Mouse (Mus musculus): ENCODE results near the gene Dis3l2.

Gene Dis3l2

GRCm38 (mm10) chr1:87010629-87011330 lies 307.2 kb downstream of the Dis3l2 start:
- no peak for DNase-seq (ENCODE audit: low read depth)

DNA sequence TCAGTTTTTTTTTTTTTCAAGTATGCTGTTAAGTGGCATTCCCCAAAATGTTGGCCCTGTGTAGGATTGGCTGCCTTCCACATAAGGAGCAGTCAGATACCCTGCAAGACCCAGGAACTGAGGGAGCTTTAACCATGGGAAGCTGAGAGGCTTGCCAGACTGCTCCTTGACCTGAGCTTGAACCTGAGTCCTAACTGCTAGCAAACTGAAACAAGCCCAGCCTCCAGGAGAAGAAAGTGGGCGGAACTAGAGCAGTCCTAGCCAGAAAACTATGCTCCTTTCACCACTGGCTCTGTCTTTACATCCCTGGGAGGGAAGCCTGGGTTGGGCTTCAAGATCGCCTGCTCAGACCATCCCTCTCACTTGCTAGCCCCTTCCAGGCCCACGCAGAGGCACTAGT lies 308.1 kb downstream of the Dis3l2 start:
- DNase-seq (ENCODE audit: low read depth) = no peak

GRCm38 (mm10) chr1:87012606-87013005 lies 309.0 kb downstream of the Dis3l2 start:
- no peak for DNase-seq (ENCODE audit: low read depth)

DNA sequence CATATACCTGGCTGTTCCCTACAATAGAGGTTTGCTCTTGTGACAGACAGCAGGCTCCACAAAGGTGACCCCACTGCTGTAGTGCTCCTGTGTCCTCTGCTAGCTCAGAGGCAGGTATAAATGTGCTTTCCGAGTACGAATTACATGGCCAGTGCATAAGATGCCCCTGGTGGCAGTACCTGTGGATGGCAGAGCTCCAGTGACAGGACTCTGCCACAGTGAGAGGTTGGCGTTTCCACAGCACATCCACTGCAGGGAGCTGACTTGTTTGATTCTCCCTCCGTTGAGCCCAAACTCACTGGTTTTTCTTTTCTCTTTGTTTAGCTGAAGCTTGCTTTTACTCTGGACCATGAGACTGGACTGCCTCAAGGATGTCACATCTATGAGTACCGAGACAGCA lies 317.1 kb downstream of the Dis3l2 start:
- no peak for DNase-seq (ENCODE audit: low read depth)

DNA sequence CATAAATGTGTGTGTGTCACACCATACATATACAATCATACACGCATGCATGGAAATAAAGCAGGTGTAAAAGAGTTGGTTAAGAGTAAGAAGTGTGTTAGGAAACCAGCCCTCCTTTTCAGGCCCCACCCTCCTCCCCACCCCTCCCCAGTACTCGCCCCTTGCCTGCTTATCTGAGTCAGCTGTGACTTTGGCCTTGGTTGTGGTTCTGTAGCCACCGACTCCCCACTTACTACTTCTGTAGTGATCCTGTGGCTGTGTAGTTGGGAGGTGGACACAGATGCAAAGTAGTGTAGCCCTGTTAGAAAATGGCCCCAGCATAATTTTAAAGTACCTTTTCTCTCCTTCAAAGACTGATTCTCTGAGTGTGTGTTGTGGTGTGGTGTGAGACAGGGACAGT lies 318.0 kb downstream of the Dis3l2 start:
- no peak for DNase-seq (ENCODE audit: low read depth)

DNA sequence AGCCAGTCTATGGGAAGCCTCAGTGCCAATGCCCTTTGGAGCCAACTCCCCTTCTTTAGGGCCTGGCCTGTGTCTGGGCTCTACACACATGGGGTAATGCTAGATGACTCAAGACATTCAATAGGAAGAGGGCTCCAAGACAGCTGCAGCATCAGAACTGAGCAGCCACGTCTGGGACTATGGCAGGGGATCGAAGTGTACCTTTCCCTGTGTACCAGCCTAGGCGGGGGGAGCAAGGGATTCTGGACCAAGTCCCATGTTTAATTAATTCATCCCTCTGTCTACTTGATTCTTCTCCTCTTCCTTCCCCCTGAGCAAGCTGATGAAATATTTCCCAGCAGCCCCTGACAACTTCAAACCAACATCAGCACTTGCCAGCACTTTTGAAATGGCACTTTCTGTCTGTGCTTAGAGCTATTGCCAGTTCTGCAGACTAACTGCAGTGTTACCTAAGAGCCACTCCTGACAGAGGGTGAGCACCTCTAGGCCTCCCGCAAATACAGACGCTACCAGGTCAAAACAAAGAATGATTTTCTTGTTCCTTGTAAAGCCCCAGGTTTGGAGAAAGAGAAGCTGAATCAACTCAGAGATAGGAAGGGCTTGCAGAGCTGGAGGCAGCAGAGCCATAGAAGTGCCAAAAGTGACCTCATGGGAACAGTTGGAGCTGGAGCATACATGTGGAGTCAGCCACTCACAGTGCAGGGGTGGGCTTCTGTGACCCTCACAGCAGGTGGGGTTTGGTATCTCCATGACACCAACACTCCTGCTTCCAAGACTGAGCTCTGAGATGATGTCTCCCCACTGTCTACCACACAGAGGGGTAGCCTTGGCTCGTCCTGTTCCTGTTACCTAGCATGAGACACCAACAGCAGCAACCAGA lies 319.9 kb downstream of the Dis3l2 start:
- DNase-seq (ENCODE audit: low read depth) = no peak

DNA sequence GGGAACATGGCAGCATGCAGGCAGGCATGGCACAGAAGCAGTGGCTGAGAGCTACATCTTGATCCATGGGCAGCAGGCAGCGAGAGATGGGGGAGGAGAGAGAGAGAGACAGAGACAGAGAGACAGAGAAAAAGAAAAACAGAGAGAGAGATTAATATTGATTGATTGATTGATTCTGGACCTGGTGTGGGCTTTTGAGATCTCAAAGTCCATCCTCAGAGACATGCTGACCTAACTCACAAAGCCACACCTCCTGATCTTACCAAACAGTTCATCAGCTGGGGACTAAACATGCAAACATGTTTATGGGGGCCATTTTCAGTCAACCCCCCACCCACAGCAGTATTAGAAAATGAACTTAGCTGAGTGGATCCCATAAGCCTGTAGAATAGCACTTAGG lies 321.4 kb downstream of the Dis3l2 start:
- no peak for DNase-seq (ENCODE audit: low read depth)

DNA sequence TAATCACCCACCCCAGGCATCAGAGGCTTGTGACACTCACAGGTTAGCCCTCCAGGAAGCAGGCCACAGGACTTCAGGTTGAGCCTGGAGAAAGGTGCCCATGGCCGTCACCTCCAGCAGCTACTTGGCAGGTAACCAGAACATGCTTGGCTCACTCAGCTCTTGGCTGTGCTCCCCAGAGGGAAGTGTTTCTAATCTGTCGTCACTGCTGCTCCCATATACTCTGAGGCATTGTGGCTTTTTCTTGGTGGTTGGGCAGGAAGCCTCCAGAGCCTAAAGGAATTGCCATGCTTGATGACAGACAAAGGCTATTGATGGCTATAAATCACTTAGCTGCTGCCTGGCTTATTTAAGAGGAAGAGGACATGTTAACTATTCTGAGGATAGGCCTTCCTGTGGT lies 325.2 kb downstream of the Dis3l2 start:
- DNase-seq (ENCODE audit: low read depth) = no peak

- no peak for DNase-seq (ENCODE audit: low read depth)
Measured at GRCm38 (mm10) chr1:87030652-87031051, 327.0 kb downstream of the Dis3l2 start.

DNA sequence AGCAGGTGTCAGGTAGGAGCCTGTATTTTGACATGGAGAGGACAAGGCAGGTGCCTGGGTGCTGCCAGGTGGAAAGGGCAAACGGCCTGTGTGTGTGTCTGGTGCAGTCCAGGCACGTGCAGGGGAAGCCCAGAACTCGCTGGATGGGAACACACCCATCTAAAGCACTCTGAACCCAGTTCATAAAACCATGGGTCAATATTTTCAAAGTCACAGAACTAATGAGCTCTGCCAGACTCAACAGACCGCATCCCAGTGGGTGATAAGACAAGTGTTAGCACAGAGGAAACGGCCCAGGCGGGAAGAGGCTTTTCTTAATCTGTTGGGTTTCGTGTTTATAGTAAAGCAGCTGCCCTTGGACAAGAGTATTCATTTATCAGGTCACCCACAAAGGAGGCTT lies 328.9 kb downstream of the Dis3l2 start:
- DNase-seq (ENCODE audit: low read depth) = no peak

DNA sequence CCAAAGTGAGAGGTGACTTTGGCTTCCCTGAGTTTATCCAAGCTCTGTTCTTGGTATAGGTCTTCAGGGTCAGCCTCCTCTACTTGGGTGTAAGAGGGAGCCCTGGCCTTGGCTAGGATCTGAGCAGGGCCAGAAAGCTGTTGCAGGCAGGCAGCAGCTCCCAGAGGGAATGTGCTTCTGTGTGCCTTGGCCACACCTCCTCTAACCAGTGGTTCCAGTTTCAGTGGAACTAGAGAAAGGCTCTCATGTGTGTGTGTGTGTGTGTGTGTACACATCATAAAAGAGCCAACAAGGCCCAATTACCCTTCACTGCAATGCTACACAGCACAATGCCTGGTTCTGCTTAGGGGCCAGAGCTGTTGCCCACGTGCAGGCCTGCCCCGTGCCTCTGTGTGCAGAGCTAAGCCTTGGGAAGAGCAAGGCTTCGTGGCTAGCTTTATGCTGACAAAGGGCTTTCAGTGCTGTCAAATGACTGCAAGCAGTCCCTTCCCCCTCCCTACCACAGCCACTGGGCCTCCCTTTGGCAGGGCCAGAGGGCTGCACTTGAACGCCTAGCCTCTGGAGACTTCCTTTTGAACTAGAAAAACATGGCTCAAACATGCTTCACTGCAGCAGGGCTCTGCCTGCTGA lies 332.0 kb downstream of the Dis3l2 start:
- DNase-seq (ENCODE audit: low read depth) = no peak

DNA sequence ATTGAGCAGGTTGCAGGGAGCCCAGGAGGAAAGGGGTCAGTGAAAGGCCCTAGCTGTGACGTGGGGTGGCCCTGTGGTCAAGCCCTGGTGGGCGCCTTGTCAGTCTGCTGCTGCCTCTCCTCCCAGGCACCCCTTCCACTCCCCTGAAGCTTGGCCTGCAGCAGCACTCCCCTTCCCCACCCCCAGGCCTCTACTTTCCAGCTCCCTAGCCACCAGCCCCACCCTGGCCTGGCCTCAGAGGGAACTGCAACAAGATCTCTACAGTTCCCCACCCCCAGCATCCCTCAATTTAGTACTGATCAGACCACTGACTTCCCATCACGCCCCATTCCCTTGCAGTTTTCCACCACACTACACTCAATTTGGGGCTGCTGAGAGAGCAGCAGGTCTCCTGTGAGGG lies 332.7 kb downstream of the Dis3l2 start:
- DNase-seq (ENCODE audit: low read depth) = no peak

- no peak for DNase-seq (ENCODE audit: low read depth)
Measured at GRCm38 (mm10) chr1:87038477-87039070, 335.0 kb downstream of the Dis3l2 start.

DNA sequence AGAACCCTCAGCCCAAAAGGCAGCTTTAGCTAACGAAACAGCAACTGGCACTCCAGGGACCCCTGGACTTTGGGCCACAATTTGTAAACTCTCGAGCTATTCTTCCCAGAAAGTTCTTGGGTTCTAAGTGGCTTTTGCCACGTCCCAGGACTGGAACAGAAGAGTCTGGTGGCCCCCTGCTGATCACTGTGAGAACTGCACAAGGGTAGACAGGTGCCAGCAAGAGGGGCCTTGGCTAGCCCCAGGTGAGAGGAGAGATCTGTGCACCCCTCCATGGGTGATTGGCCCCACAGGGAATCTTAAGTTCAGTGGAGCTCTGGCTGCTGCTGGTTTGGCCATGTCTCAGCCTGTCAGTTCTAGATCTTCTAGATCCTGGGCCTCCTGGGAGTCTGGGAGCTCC lies 337.5 kb downstream of the Dis3l2 start:
- DNase-seq (ENCODE audit: low read depth) = peak; percentile 72

GRCm38 (mm10) chr1:87041814-87042438 lies 338.3 kb downstream of the Dis3l2 start:
- peak; percentile 70 for DNase-seq (ENCODE audit: low read depth)

DNA sequence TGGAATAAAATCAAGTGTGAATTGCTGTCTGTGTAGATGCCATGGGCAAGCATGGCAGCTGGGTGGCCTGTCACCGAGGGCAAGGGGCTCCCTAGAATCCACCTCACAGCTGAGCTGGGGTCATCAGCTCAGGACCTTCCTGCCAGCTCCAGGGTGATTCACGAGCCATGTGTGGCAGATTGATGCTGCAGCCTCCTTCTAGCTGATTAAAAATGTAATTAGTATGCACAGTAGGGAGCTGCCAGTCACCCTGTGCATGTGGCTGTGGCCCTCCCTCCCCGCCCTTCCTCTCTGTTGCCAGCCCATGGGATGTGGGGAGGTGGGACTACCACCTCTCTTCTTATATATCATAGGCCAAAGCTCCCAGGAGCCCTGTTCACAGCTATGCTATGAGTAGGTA lies 346.5 kb downstream of the Dis3l2 start:
- no peak for DNase-seq (ENCODE audit: low read depth)

DNA sequence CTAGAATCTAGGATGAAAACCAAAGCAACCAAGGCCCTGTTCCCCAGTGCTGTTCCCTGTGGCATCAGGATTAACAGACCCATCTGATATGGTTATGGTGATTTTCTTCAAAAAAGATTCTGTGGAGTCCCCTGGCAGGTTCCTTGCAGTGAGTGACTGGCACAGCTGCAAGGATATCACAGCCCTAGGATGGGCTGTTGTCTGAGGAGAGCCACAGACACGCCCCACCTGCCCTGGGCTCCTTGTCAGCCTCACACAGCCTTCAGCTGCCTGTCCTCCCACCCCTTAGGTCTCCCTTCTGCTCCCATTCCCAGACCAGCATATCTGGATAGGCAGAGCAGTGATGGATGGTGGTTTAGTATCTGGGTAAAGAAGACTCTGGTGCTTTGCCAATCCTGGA lies 347.1 kb downstream of the Dis3l2 start:
- no peak for DNase-seq (ENCODE audit: low read depth)

GRCm38 (mm10) chr1:87051369-87051768 lies 347.8 kb downstream of the Dis3l2 start:
- no peak for DNase-seq (ENCODE audit: low read depth)

GRCm38 (mm10) chr1:87057075-87057474 lies 353.5 kb downstream of the Dis3l2 start:
- DNase-seq (ENCODE audit: low read depth) = no peak

DNA sequence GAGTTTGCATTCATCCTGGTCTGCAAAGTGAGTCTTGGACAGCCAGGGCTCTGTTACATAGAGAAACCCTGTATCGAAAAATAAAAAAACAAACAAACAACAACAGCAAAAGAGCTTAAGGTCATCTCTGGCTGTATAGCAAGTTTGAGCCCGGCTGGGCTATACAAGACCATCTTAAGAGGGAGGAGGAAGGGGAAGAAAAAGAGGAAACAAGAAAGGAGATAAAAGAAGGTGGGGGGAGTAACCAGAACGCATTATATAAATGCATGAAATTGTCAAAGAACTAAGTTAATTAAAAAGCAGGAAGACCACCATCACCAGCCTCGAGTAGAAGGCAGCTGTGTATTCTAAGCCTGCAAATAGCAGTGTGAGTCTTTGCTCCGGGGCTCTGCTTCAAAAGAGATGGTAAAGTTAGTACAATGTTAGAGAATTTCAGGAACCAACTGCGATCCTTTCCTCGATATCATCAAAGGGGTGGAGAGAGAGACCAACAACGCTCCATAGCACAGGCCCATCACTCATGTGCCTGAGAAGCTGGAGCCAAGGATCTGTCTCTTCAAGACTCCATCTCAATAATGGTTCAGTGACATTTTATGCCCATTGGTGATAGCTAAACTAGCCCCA lies 355.5 kb downstream of the Dis3l2 start:
- DNase-seq (ENCODE audit: low read depth) = no peak

GRCm38 (mm10) chr1:87060913-87061312 lies 357.3 kb downstream of the Dis3l2 start:
- no peak for DNase-seq (ENCODE audit: low read depth)

GRCm38 (mm10) chr1:87070720-87071119 lies 367.1 kb downstream of the Dis3l2 start:
- peak; percentile 33 for DNase-seq (ENCODE audit: low read depth)
